In genomic region chr14:46060622-46061381, GRCm38 (mm10) we compare ENCODE assay signal across 8 mouse cellular contexts.
DNase-seq lines count a peak whose midpoint lies in the region; ATAC-seq and TF ChIP-seq lines count a peak whose summit lies in the region.

No protein-coding gene starts in this region.

- no peaks in the 10 kb centered on the region for H3K36me3 ChIP-seq in C2C12 (ENCODE audit: control insufficient read depth, insufficient read depth)
- H3K36me3 ChIP-seq in heart, embryonic 14.5 days (ENCODE audit: control insufficient read depth, insufficient read depth, low read length) = no peaks in the 10 kb centered on the region

- H3K9me3 ChIP-seq in heart, embryonic 14.5 days (ENCODE audit: control insufficient read depth, low read length) = no peaks in the 10 kb centered on the region

- H3K79me3 ChIP-seq in C2C12 (ENCODE audit: low read depth) = peaks cover 2% of the 10 kb centered on the region

- H3K4me1 ChIP-seq in heart, embryonic 14.5 days (ENCODE audit: control insufficient read depth in 2 of 2, insufficient read depth in 2 of 2, low read length in 2 of 2) = 0 out of 4 replicates have a peak, but pooled peaks cover 0 to 4% of the 10 kb centered on the region in 2 experiments
- peaks cover 7% of the 10 kb centered on the region for H3K4me1 ChIP-seq in olfactory bulb, adult 2 months (ENCODE audit: control insufficient read depth, insufficient read depth, low read length)

- H3K27ac ChIP-seq in heart, embryonic 14.5 days (replicated peaks in 1 of 2; ENCODE audit: control insufficient read depth in 1 of 2, insufficient read depth in 1 of 2, low read depth in 2 of 2, low read length in 2 of 2) = no peak overlapping the region
- H3K27ac ChIP-seq in olfactory bulb, adult 2 months (ENCODE audit: insufficient read depth, low read depth, low read length) = no peak overlapping the region

- TF ChIP-seq CTCF in C2C12 (IDR thresholded peaks at IDR 0.05; ENCODE audit: control insufficient read depth, insufficient read depth, insufficient read length) = no peak
- no peak for TF ChIP-seq CTCF in olfactory bulb, adult 2 months (IDR thresholded peaks at IDR 0.05; ENCODE audit: insufficient read depth, low read depth, low read length)

- H3K79me2 ChIP-seq in C2C12 (ENCODE audit: control insufficient read depth, insufficient read depth) = no peaks in the 10 kb centered on the region

- no peak for TF ChIP-seq POLR2A in olfactory bulb, adult 2 months (IDR thresholded peaks at IDR 0.05; ENCODE audit: insufficient read depth, low read depth, low read length)

- no peak overlapping the region for H3K9ac ChIP-seq in heart, embryonic 14.5 days (ENCODE audit: low read length)

- H3K4me2 ChIP-seq in heart, embryonic 14.5 days (ENCODE audit: low read length) = peak overlapping the region; percentile 50

- H3ac ChIP-seq in C2C12 (ENCODE audit: control insufficient read depth, insufficient read length, low read depth) = no peak overlapping the region

- WGBS in heart, embryonic 14.5 days = 31% methylated on average over 14 of the region's 14 CpGs
- 11% methylated on average over 14 of the region's 14 CpGs for WGBS in olfactory bulb, adult 2 months

- no peak for ATAC-seq in heart, embryonic 14.5 days (ENCODE audit: insufficient number of reproducible peaks, insufficient read depth, low FRiP score, low read depth)
- no peak for ATAC-seq in activated CD4-positive, CD25-positive, alpha-beta regulatory T cell, adult 4 months

- peak; percentile 12 to 23 for DNase-seq in adrenal gland, postnatal 36 days
- peak; percentile 22 for DNase-seq in kidney, postnatal 10 days
- DNase-seq in lung, adult 18-20 months = peak; percentile 10 to 24
- DNase-seq in spleen, postnatal 14 days (ENCODE audit: low spot score in 2 of 2) = no peak

- no peaks in the 10 kb centered on the region for H3K27me3 ChIP-seq in C2C12 (ENCODE audit: control insufficient read depth, insufficient read depth, insufficient read length)
- no peaks in the 10 kb centered on the region for H3K27me3 ChIP-seq in heart, embryonic 14.5 days (ENCODE audit: control insufficient read depth, insufficient read depth, low read length)

- H3K4me3 ChIP-seq in C2C12 (ENCODE audit: insufficient read depth, poor library complexity, severe bottlenecking) = no peak overlapping the region
- H3K4me3 ChIP-seq in heart, embryonic 14.5 days (ENCODE audit: control insufficient read depth in 1 of 2, insufficient read depth in 1 of 2, low read depth in 1 of 2, low read length in 2 of 2) = peak overlapping the region in 1 of 2 experiments; percentile 26; a peak in 1 of 4 replicates
- H3K4me3 ChIP-seq in olfactory bulb, adult 2 months (ENCODE audit: insufficient read depth, low read depth, low read length) = peak overlapping the region; percentile 9

TF ChIP-seq in C2C12, 6 proteins besides CTCF, POLR2A, EP300 and RAD21:
- no peak for TF ChIP-seq MAX (IDR thresholded peaks at IDR 0.05)
- TF ChIP-seq MYOD1 (IDR thresholded peaks at IDR 0.05; ENCODE audit: control insufficient read depth, insufficient read length, low read depth) = peak; percentile 1

Comparison
In these comparisons a context has a peak if more than half of its experiments do, and no peak if none do; other contexts are left out.
1. DNase-seq: peak in adrenal gland, postnatal 36 days (2 of 2), kidney, postnatal 10 days (single experiment) and lung, adult 18-20 months (2 of 2); none in spleen, postnatal 14 days (0 of 2).